Mouse (Mus musculus): Measurements from ENCODE around the gene Ttc7b.

Ttc7b gene

GRCm38 (mm10) chr12:100520077-100520793, 391 bp downstream of the Ttc7b start:
- no peak for DNase-seq (ENCODE audit: low spot score)

- no peak for DNase-seq (ENCODE audit: low spot score)
Observed at GRCm38 (mm10) chr12:100519684-100520076, 946 bp downstream of the Ttc7b start.

GRCm38 (mm10) chr12:100517371-100517770, 3.3 kb downstream of the Ttc7b start:
- DNase-seq (ENCODE audit: low spot score): no peak

- DNase-seq (ENCODE audit: low spot score): no peak
Observed at GRCm38 (mm10) chr12:100516161-100516838, 4.3 kb downstream of the Ttc7b start.

GRCm38 (mm10) chr12:100515493-100515892, 5.1 kb downstream of the Ttc7b start:
- DNase-seq (ENCODE audit: low spot score): no peak

DNA sequence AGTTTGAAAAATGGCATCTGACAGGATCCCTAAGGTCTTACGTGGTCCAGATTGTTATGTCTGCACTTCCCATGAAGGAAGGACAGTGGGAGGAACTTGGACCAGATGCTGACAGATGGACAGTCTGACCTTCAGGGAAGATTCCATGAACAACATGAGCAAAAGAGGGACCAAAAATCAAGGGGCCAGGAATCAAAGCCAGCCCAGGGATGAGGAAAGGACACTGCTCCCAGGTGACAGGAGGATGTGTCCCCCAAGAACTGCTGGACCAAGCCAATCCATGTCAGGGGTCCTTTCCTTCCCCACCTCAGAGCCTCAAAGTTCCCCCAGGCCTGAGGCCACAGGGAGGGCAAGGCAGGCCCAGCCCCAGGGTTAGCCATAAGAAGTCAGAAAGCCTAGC, 6.0 kb downstream of the Ttc7b start:
- no peak for DNase-seq (ENCODE audit: low spot score)

DNA sequence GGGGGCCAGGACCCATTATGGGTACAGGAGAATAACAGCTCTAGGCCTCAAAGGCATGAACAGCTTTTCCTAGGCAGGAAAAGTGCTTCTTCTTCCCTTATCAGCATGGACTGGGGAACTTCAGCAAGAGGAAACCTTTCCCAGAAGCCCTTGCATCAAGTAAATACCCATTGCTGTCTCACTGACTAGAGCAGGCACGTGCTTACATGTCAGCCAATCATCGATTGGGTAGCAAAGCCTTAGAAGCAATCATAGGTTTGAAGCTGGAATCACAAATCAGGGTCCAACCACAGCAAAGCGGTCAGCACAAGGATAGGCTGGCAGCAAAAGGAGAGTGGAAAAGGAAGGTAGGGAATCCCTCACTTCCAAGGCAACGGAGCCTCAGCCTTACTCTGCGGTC, 7.5 kb downstream of the Ttc7b start:
- no peak for DNase-seq (ENCODE audit: low spot score)

- DNase-seq (ENCODE audit: low spot score): no peak
Observed at GRCm38 (mm10) chr12:100512641-100513040, 8.0 kb downstream of the Ttc7b start.

GRCm38 (mm10) chr12:100509615-100510282, 10.9 kb downstream of the Ttc7b start:
- no peak for DNase-seq (ENCODE audit: low spot score)

- no peak for DNase-seq (ENCODE audit: low spot score)
Observed at GRCm38 (mm10) chr12:100508668-100509067, 12.0 kb downstream of the Ttc7b start.

GRCm38 (mm10) chr12:100505484-100505883, 15.1 kb downstream of the Ttc7b start:
- DNase-seq (ENCODE audit: low spot score): no peak

- DNase-seq (ENCODE audit: low spot score): no peak
Observed at GRCm38 (mm10) chr12:100504585-100504984, 16.0 kb downstream of the Ttc7b start.

GRCm38 (mm10) chr12:100503659-100504058, 17.0 kb downstream of the Ttc7b start:
- DNase-seq (ENCODE audit: low spot score): no peak

DNA sequence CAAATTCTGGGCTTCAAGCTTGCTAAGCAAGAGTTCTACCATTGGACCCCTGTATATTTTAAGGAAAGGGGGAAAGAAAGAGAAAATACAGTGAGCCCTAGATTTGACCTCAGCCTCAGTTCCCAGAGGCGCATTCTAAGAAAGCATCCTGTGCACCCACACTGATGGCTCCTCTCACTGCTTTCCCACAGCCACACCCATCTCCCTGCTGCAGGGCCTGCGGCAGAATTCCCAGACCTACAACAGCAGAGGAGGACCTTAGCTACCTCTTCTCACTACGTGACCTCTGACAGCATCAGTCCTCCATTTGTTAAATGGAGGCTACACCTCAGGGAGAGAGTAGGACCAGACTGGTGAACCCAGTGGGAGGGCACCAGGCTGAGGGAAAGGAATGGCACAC, 18.1 kb downstream of the Ttc7b start:
- no peak for DNase-seq (ENCODE audit: low spot score)

- no peak for DNase-seq (ENCODE audit: low spot score)
Observed at GRCm38 (mm10) chr12:100501261-100501660, 19.4 kb downstream of the Ttc7b start.

GRCm38 (mm10) chr12:100499469-100499868, 21.2 kb downstream of the Ttc7b start:
- no peak for DNase-seq (ENCODE audit: low spot score)

DNA sequence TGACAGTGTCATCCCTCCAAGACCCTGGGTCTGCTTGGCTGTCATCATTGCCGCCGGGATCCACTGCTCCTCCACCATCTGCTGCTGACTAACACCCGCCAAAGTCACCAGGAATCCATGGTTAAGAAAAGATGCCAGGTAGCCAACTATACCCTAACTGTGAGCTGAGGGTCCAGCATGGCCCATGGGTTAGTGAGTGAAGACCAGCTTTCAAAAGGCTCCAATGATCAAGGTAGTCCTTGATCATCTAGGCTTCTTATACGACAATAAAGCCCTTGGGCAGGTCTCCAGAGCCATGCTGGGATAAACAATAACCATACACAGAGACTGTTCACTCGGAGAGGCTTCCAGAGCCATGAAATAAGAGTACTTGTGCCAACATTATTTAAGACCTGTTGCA, 22.6 kb downstream of the Ttc7b start:
- no peak for DNase-seq (ENCODE audit: low spot score)

- no peak for DNase-seq (ENCODE audit: low spot score)
Observed at GRCm38 (mm10) chr12:100495083-100495482, 25.5 kb downstream of the Ttc7b start.

DNA sequence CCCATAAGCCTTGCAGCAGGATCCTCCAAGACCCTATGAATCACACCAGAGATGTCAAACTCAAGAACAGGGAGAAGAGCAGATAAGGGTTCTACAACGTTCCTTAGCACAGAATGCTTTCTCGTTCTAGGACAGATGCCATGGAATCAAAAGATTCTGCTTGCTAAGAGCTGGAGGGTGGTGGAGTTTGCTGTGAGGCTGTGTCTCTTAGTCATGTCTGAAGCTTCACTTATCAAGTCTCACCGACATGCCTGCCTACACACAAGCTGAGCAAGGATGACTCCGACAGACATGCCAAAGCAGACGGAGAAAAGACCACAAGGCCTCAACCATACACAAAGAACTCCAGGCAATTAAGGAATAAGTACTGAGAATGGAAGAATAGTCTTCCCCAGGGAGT, 27.4 kb downstream of the Ttc7b start:
- peak; percentile 66 for DNase-seq (ENCODE audit: low spot score)

DNA sequence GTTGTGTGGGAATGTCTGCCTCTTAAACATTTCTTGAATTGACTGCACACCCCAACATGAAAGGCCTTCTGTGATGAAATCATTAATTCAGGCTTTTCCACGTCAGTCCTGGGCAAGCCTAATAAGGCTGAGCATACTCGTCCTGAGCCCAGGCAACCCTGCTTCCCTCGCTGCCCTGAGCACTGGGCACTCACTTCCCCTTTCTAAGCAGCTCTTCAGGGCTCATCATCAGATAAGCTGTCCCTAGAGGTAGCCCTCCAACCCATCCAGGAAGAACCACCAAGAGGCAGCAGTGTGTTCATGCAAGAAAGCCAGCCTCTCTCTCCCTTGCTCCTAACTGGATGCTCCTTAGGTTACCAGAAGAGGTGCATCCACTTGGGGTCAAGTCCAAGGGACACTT, 27.9 kb downstream of the Ttc7b start:
- no peak for DNase-seq (ENCODE audit: low spot score)

DNA sequence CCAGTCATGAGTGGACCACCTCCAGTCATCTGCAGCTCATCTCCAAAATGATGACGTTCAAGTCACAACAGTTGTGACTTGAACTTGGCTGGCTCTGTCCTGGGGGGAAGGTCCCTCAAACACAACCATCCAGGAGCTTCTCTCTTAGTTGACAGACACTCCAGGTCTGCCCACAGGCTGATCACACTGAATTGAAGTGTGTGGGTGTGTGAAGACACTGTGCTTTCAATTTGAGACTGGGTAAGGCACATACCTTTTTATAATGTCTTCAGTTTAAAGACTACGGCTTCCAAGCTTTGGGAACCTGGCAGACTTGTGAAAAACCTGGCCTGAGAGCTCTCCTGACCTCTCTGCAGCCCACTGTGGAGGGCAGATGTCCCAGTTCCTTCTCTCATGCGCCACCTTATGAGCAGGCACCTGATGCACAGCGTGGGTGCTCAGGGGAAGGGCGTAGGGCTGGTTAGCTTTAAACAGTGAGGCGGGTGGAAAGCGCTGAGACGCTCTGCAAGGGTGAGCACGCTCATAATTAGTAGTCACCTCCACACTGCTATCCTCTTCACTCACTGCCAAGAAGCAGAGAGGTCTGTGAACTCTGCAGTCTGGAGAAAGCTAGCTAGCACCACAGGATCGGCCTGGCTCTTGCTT, 28.5 kb downstream of the Ttc7b start:
- DNase-seq (ENCODE audit: low spot score): no peak

GRCm38 (mm10) chr12:100489799-100490198, 30.8 kb downstream of the Ttc7b start:
- no peak for DNase-seq (ENCODE audit: low spot score)

DNA sequence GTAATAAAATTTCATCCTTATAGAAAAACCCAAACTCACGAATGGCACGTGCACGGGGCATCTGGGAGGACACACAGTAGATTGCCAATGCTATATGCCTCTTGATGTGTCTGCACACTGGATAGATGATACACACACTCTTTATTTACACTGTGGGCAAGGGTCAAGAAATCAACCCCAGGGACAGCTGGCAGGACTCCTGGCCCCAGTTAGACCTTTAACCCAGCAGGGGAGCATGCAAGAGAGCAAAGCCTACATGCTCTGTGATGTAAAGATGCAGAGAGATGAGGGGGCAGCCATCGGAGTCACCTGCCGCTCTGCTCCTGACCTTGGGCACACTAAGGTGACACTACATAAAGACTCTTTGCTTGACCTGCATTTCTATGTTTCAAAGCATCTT, 32.3 kb downstream of the Ttc7b start:
- DNase-seq (ENCODE audit: low spot score): no peak
